Mouse (Mus musculus) CH12.LX (cell line): ENCODE measurements around the gene Ces2h. TPM values are rescaled to one million over a fixed set of nuclear protein-coding genes. Genes with fewer than 3 reads are reported as not detected.

Source experiments
- DNase-seq: peaks from one replicate; pipeline ENCODE4 v3.0.0-alpha.2; 2013; ENCODE audit errors: extremely low read depth
- H3K27ac ChIP-seq: 2 replicates; pipeline ENCODE4 v1.5.1; 2012; ENCODE audit warnings: low read depth, mild to moderate bottlenecking, control low read depth, moderate library complexity; ENCODE audit not compliant: insufficient read depth
- H3K27me3 ChIP-seq: replicated peaks from 2 replicates; pipeline ENCODE3; 2012; ENCODE audit warnings: inconsistent platforms
- H3K36me3 ChIP-seq, 2 experiments: replicated peaks in 1 of 2; 2 replicates each; pipeline versions ENCODE3 to v1.6.1; 2012; ENCODE audit warnings: inconsistent platforms in 1 of 2, low read length in 1 of 2, mild to moderate bottlenecking in 1 of 2, mixed read lengths in 1 of 2, moderate library complexity in 1 of 2; ENCODE audit not compliant: control insufficient read depth in 1 of 2, insufficient read depth in 1 of 2
- H3K4me1 ChIP-seq, 2 experiments: 2 replicates each; pipeline ENCODE4 v1.6.1; 2012; ENCODE audit warnings: inconsistent platforms in 1 of 2, moderate library complexity in 1 of 2; ENCODE audit not compliant: insufficient read depth in 2 of 2, control insufficient read depth in 1 of 2
- H3K4me2 ChIP-seq: 2 replicates; pipeline ENCODE4 v1.6.1; 2012; ENCODE audit warnings: low read depth, mild to moderate bottlenecking, control low read depth; ENCODE audit not compliant: poor library complexity, insufficient read depth, severe bottlenecking
- H3K4me3 ChIP-seq, 3 experiments: fragments of 150-350 bp in 1 of 3; sonication (generic) in 1 of 3; replicated peaks in 1 of 3; 2 replicates each; pipeline versions ENCODE3 to v1.5.1; 2011 to 2012; ENCODE audit warnings: low read depth in 2 of 3, low read length in 2 of 3, mild to moderate bottlenecking in 2 of 3, moderate library complexity in 2 of 3, control low read depth in 1 of 3, improper control_type of control experiment in 1 of 3, inconsistent platforms in 1 of 3, mixed read lengths in 1 of 3; ENCODE audit not compliant: poor library complexity in 1 of 3
- H3K79me2 ChIP-seq: replicated peaks from 2 replicates; pipeline ENCODE4 v1.6.1; 2012; ENCODE audit warnings: mild to moderate bottlenecking, moderate library complexity; ENCODE audit not compliant: control insufficient read depth, poor library complexity, insufficient read depth, severe bottlenecking; ENCODE audit errors: extremely low read depth
- H3K9ac ChIP-seq: 2 replicates; pipeline ENCODE4 v1.6.1; 2012; ENCODE audit warnings: low read depth, mild to moderate bottlenecking, control low read depth, moderate library complexity; ENCODE audit not compliant: insufficient read depth
- H3K9me3 ChIP-seq: replicated peaks from 2 replicates; pipeline ENCODE3; 2012; ENCODE audit warnings: low read length, inconsistent platforms, mixed read lengths
- BHLHE40 ChIP-seq: IDR thresholded peaks from 2 replicates; pipeline ENCODE4 v1.6.1; 2011; ENCODE audit warnings: mild to moderate bottlenecking, low read depth, low read length, improper control_type of control experiment
- CHD1 ChIP-seq: IDR thresholded peaks from 2 replicates; pipeline ENCODE4 v1.6.1; 2012; ENCODE audit warnings: low read depth, low read length, improper control_type of control experiment, inconsistent platforms
- ELF1 ChIP-seq: IDR thresholded peaks from 2 replicates; pipeline ENCODE4 v1.6.1; 2014; ENCODE audit warnings: low read depth, mild to moderate bottlenecking, inconsistent platforms, low read length, improper control_type of control experiment
- EP300 ChIP-seq: IDR thresholded peaks from 2 replicates; pipeline ENCODE4 v1.6.1; 2011; ENCODE audit warnings: low read length, improper control_type of control experiment
- ETS1 ChIP-seq: conservative IDR thresholded peaks from 2 replicates; pipeline ENCODE4 v1.6.1; 2012; ENCODE audit warnings: low read depth, mild to moderate bottlenecking, inconsistent platforms, low read length, improper control_type of control experiment, moderate library complexity
- GABPA ChIP-seq: IDR thresholded peaks from 2 replicates; pipeline ENCODE4 v1.6.1; 2012; ENCODE audit warnings: low read depth, low read length, improper control_type of control experiment, inconsistent platforms; ENCODE audit not compliant: insufficient replicate concordance
- JUND ChIP-seq: conservative IDR thresholded peaks from 2 replicates; pipeline ENCODE4 v1.6.1; 2011; ENCODE audit warnings: low read depth, low read length, improper control_type of control experiment
- MAFK ChIP-seq: IDR thresholded peaks from 2 replicates; pipeline ENCODE4 v1.6.1; 2011; ENCODE audit warnings: low read length, improper control_type of control experiment; ENCODE audit not compliant: insufficient replicate concordance
- MXI1 ChIP-seq: IDR thresholded peaks from 2 replicates; pipeline ENCODE4 v1.6.1; 2011; ENCODE audit warnings: mild to moderate bottlenecking, low read depth, low read length, improper control_type of control experiment
- MYC ChIP-seq: IDR thresholded peaks from 2 replicates; pipeline ENCODE4 v1.6.1; 2011; ENCODE audit warnings: low read depth, mild to moderate bottlenecking, improper control_type of control experiment, low read length
- NRF1 ChIP-seq: IDR thresholded peaks from 2 replicates; pipeline ENCODE4 v1.6.1; 2014; ENCODE audit warnings: low read depth, mild to moderate bottlenecking, inconsistent platforms, low read length, improper control_type of control experiment, moderate library complexity
- PAX5 ChIP-seq: IDR thresholded peaks from 2 replicates; pipeline ENCODE4 v1.6.1; 2012; ENCODE audit warnings: low read length, inconsistent platforms, mixed read lengths
- POLR2AphosphoS2 ChIP-seq: IDR thresholded peaks from 2 replicates; pipeline ENCODE4 v1.6.1; 2011; ENCODE audit warnings: low read depth, low read length, improper control_type of control experiment
- RAD21 ChIP-seq: IDR thresholded peaks from 2 replicates; pipeline ENCODE4 v1.6.1; 2011; ENCODE audit warnings: low read depth, mild to moderate bottlenecking, low read length, improper control_type of control experiment, moderate library complexity
- SIN3A ChIP-seq: IDR thresholded peaks from 2 replicates; pipeline ENCODE4 v1.6.1; 2012; ENCODE audit warnings: low read length, improper control_type of control experiment, inconsistent platforms
- USF1 ChIP-seq: IDR thresholded peaks from 2 replicates; pipeline ENCODE4 v1.6.1; 2014; ENCODE audit warnings: low read depth, mild to moderate bottlenecking, inconsistent platforms, low read length, improper control_type of control experiment
- ZMIZ1 ChIP-seq: IDR thresholded peaks from 2 replicates; pipeline ENCODE4 v1.6.1; 2012; ENCODE audit warnings: low read depth, mild to moderate bottlenecking, inconsistent platforms, low read length, improper control_type of control experiment
- dilution Hi-C: fragments of 300-500 bp; cut with MboI; formaldehyde crosslinking; loops from 2 replicates; pipeline ENCODE4 v1.14.3; 2020; ENCODE audit warnings: low sequenced_read_pairs; ENCODE audit not compliant: extremely low pct_unique_long_range_greater_than_20kb, extremely low pct_ligation_motif_present
- in situ Hi-C: fragments of 300-500 bp; cut with MboI; formaldehyde crosslinking; loops from 3 replicates; pipeline ENCODE4 v1.14.3; 2019; ENCODE audit warnings: low sequenced_read_pairs, low pct_ligation_motif_present, low pct_unique_long_range_greater_than_20kb, mixed read lengths
- polyA plus RNA-seq: library from polyadenylated mRNA; unstranded; fragments of >175 nt; gene quantifications from 2 replicates; pipeline ENCODE4 v1.2.1, GENCODE M21; 2012; ENCODE audit warnings: low read depth; ENCODE audit not compliant: insufficient read length
- total RNA-seq, 2 experiments: library from RNA; depleted of rRNA; stranded (reverse); fragments of 300-350 nt in 1 of 2; fragments of >200 nt in 1 of 2; gene quantifications; 2 replicates each; pipeline ENCODE4 v1.2.3; 2012 to 2014

Ces2h gene
- total and polyA plus RNA-seq, 3 experiments = not detected

GRCm38 (mm10) chr8:104962229-104962901 lies 38.3 kb upstream of the Ces2h start:
- dilution Hi-C loops = no loop called here
- Histone ChIP-seq H3K4me2 (no peak overlapping the region), H3K79me2 (no peaks in the 10 kb centered on the region)
- TF ChIP-seq MXI1 (no peak), JUND (no peak)
- TF ChIP-seq, all 38 proteins: peak for 0
- no peaks in the 10 kb centered on the region for H3K27me3 ChIP-seq
- 0 out of 4 replicates have a peak, but pooled peaks cover 0 to 2% of the 10 kb centered on the region in 2 experiments for H3K4me1 ChIP-seq
- in situ Hi-C loops = no loop called here
- H3K4me3 ChIP-seq = no peak overlapping the region
- no peak for DNase-seq
- no peaks in the 10 kb centered on the region for H3K36me3 ChIP-seq
- no peak overlapping the region for H3K27ac ChIP-seq
- no peaks in the 10 kb centered on the region for H3K9me3 ChIP-seq
- no peak overlapping the region for H3K9ac ChIP-seq

- Histone ChIP-seq H3K4me1 (0 out of 4 replicates have a peak, but pooled peaks cover 0 to 2% of the 10 kb centered on the region in 2 experiments), H3K9ac (no peak overlapping the region), H3K9me3 (no peaks in the 10 kb centered on the region), H3K27ac (no peak overlapping the region), H3K4me2 (no peak overlapping the region), H3K36me3 (no peaks in the 10 kb centered on the region), H3K27me3 (no peaks in the 10 kb centered on the region), H3K4me3 (no peak overlapping the region), H3K79me2 (no peaks in the 10 kb centered on the region)
- no peak for DNase-seq
- in situ Hi-C loops (no loop called here), dilution Hi-C loops (no loop called here)
- TF ChIP-seq MAFK (no peak), BHLHE40 (no peak), SIN3A (no peak), USF1 (no peak), PAX5 (no peak), ZMIZ1 (no peak), ETS1 (no peak), POLR2AphosphoS2 (no peak), CHD1 (no peak), MYC (no peak), NRF1 (no peak), GABPA (no peak), RAD21 (no peak), EP300 (no peak), ELF1 (no peak)
Observed at GRCm38 (mm10) chr8:104963375-104963894, 37.2 kb upstream of the Ces2h start.
